Mouse (Mus musculus) WW6 (cell line): ENCODE measurements around the gene Cd5.

Experiments
- DNase-seq: peaks from one replicate; pipeline ENCODE4 v3.0.0-alpha.2; 2013; ENCODE audit warnings: low read depth, low spot score

Gene Cd5

DNA sequence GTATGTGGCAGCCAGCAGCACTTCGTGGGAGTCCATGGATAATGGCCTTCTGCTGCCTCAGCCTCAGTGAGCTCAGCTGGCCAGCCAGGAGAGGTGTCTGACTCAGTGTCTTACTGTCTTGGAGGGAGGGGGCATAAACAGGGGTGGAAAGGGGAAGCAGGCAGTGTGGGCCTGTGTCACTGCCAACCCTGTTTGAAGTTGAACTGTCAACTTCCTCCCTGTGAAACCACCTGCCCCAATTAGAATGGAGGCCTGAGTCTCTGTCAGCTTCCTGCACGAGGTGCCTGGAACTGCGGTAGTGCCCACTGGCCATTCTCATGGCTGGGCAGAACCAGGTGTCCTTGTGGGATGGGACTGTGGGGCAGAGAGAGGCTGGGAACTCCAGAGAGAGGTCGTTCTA is at the start of gene Cd5:
Gene Cd5, minus strand, starts transcription at position 192 of the 400 bp plus-strand sequence.
- no peak for DNase-seq

DNA sequence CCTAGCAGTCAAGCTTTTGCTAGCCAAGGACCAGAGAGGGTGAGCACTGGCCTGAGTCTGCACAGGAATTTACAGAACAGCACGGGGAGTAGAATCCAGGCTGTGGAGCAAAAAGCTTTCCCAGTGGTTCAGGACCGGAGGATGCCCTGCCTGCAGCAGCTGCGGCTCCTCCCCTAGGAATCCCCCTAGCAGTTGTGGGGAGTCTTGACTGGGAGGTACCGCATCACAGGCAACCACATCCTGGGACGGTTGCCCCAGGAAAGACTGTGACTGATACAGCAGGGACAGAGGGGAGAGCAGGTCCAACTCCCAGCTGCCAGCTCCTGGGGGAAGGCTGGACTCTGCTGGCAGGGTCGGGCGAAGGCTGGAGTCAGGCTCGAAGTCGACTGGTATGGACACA is 49.4 kb upstream of the Cd5 start:
- no peak for DNase-seq

DNA sequence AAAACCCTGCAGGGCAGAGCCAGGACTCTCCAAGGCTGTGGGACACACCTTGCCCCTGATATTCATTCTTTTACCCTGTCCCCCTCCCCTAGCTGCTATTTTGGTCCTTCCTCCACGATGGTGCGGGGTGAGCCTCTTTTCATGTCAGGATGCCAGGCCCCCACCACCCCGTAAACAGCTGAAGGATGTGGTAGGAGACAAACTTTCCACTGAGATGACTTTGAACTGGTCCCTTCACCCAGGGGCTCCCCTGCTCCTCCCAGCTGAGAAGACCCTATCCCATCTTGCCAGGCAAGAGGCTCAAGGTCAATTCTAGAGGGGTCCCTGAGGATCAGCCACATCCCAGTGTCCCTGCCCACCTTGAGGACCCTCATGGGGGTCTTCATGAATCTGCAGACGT is 48.6 kb upstream of the Cd5 start:
- DNase-seq: no peak

DNA sequence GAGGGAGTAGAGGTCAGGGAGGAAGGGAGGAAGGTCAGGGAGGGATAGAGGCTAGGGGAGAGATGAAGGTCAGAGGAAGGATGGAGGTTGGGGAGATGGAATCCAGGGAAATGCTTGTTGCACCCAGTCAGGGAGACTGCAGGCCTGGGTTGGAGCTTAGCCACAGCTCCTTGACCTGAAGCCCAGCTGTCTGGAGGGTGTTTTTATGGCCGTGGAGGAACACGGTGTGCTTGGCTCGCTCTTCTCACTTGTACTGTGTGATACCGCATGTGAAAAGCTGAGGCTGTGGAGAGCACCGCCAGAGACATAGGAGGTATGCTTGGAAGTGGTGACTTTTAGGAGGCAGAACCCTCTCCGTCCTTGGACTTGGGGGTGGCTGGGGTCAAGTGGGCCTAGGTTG is 48.0 kb upstream of the Cd5 start:
- DNase-seq: no peak

DNA sequence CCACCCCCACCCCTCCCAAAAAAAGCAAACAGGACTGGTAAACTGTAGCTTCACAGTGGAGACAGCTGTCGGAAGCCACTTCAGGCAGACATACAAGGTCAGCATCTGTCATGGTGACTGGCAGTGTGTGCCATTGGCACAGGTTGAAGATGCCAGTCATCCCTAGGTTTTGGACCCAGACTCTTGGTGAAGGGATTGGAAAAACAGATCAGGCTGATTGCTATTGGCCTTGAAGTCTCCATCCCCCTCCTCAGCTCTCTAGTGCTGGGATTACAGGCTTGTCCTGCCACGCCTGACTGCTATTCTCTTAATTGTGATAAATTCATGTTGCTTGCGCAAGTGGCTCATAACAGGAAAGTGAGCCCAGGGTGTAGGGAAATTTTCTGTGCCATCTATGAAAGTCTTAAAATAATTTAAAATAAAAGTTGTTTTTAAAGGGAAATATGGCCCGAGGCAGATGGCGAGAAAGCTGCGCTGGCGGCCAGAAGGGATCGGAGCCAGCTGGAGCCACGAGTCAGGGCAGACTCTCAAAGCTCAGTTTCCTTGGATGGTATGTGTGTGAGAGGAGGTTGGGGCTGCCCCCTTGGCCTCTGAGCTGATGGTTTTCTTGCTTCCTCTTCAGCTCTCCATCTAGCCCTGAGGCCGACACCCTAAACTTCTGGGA is 46.1 kb upstream of the Cd5 start:
- no peak for DNase-seq

GRCm38 (mm10) chr19:10784061-10784460 is 45.3 kb upstream of the Cd5 start:
- DNase-seq: no peak

DNA sequence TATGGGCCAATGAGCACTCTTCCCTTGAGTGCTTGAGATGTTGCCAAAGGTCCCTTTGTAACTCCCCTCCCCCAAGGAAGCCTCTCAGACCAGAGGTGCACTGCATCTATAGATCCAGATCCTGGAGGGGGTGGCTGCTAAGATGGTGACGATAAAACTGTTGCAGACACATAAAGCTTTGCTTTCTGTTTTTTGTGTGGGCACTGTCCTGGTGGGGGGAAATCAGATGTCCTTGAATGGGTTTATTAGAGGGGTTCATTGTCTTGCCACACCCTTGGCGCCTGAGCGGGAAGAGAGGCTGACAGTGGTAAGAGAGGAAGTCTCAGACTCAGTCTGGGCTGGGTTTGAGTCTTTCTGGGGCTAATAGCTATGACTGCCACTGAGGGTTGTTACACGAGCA is 44.4 kb upstream of the Cd5 start:
- no peak for DNase-seq

DNA sequence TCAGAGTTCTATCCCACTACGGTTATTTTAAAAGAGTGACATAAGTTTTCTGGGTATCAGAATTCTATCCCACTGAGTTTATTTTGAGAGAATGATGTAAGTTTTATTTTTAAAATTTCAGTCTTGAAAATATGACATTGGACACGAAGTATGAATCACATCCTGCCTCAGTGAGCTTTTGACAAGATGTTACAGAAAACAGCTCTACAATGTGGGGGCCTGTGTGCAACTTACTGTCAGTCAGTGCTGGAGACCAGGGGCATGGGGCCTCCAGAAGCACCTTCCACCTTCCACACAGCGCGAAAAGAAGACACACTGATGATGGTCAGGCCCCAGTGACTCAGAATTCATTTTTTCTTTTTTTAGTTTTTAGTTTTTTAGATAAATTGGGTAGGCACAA is 42.8 kb upstream of the Cd5 start:
- no peak for DNase-seq

- DNase-seq: no peak
Measured at GRCm38 (mm10) chr19:10776906-10777305, 38.1 kb upstream of the Cd5 start.

DNA sequence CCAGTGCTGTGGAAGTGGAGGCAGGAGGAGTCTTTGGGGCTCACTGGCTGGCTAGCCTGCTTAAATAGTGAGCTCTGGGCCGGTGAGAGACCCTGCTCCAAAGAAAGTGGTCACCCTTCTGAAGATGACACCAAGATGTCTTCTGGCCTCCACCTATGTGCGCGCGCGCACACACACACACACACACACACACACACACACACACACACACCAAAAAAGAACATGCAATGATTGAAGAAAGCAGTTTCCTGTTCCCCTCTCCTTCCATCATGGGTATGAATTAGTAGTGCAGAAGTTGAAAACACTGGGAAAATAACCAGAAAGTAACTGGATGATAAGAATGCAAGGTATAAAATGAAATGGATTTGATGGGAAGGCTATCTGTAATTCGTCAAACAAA is 35.3 kb upstream of the Cd5 start:
- no peak for DNase-seq

GRCm38 (mm10) chr19:10773384-10773783 is 34.6 kb upstream of the Cd5 start:
- no peak for DNase-seq

DNA sequence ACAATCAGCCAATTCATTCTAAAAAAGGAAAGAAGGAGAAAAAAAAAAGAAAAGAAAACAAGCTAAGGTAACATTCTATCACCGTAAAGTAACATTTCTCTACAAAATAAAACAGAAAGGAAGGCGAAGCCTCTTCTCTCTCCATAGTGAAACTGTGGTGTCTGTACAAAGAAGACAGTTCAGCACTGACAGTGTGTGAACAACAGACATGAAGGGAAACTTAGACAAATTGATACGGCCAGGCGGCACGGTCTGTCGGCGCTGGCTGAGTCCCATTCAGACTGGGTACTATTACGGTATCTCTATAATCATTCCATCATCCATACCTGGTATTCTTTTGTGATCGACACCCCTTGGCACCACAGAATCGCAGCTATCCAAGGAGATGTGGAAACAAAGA is 34.1 kb upstream of the Cd5 start:
- DNase-seq: no peak

DNA sequence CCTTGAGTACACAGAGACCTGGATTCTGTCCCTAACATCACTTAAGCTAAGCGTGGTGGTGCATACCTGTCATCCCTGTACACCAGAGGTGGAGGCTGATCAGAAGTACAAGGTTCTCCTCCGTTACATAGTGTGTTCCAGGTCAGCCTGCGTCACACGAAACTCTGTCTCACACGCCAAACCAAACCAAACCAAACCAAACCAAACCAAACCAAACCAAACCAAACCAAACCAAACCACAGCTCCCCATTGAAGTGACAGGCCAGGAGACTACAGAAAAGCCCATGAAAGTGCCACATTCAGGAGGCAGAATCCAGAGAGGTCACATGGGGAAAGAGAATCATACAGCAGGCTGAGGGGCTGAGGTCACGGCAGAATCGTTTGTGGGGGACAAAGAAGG is 33.2 kb upstream of the Cd5 start:
- no peak for DNase-seq

DNA sequence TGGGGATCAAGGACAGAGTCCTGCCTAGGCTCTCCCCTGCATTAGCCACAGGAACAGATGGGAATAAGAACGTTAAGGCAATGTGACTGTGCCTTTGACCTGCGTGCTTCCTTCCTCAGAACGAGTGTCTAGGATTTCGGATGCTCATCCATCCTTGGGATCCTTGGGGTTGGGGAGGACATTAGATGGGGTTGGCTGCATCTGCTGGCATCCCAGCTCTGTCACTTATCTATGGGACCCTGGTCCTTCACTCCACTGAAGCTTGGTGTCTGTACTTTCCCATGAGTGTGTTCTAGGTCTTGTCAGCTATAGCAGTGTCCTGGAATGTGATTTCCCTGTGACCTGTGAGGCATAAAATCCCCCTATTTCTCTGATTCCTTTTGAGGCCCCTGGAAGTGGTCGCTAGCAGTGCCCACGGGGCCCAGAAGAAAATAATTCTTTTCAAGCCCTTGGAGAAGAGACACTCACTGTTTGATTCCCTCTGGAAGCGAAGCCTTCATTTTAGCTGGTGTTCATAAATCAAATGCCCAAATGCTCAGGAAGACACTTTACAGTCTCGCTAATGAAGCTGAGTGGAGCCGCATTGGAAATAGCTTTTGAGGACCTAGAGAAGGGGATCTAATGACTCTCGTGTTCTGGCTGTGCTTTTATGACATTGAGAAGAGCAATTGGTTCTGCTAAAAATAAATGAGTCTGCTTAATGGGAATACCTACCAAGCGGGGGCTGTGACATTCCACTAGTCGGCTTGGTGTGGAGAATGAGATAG is 30.8 kb upstream of the Cd5 start:
- no peak for DNase-seq

GRCm38 (mm10) chr19:10768694-10769428 is 30.1 kb upstream of the Cd5 start:
- DNase-seq: no peak

DNA sequence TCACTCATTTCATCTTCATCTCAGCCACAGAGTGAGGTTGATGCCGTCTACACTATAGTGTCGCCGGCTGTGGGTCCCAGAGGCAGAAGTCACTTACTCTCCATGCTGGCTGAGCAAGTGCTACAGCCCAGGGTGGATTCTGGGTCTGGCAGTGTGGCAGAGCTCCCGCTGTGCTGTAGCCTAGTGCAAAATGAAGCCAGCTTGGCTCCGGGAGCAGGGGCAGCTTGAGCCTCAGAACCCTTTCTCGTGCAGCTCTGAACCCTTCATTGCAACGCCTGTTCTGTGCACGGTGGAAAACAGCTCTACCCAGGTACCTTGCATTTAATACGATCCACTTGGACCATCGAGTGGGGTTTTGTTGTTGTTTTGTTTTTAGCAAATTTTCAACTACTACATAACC is 28.8 kb upstream of the Cd5 start:
- no peak for DNase-seq

DNA sequence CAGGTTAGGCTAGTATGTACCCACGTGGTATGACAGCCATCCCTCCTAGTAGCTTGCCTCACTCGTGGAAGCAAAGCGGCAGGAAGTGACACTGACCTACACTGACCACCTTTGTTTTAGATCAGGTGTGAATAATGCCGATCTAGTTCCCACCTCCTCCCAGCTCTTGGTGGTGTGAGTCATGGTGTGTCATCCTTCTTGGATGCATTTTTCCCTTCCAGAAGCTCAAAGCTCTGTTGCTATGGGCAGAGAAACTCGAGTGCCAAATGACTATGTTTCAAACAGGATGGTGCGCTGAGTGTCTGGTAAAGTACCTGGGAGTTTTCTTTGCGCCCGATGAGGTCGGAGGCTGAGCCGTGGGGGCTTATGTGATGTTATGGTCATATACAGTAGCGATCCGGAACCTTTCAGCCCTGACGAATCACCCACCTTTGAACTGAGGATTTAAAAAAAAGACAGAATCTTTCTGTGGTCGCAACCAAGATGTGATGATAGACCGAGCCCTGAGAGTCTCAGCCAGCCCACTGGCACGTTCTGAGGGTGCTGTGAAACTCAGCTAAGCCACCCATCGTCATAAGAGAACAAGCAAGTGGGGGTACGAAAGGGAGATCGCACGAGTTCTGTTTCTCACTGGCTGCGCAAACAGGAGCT is 24.7 kb upstream of the Cd5 start:
- DNase-seq: no peak

- DNase-seq: no peak
Measured at GRCm38 (mm10) chr19:10762468-10762867, 23.7 kb upstream of the Cd5 start.

- no peak for DNase-seq
Measured at GRCm38 (mm10) chr19:10761794-10762415, 23.1 kb upstream of the Cd5 start.

DNA sequence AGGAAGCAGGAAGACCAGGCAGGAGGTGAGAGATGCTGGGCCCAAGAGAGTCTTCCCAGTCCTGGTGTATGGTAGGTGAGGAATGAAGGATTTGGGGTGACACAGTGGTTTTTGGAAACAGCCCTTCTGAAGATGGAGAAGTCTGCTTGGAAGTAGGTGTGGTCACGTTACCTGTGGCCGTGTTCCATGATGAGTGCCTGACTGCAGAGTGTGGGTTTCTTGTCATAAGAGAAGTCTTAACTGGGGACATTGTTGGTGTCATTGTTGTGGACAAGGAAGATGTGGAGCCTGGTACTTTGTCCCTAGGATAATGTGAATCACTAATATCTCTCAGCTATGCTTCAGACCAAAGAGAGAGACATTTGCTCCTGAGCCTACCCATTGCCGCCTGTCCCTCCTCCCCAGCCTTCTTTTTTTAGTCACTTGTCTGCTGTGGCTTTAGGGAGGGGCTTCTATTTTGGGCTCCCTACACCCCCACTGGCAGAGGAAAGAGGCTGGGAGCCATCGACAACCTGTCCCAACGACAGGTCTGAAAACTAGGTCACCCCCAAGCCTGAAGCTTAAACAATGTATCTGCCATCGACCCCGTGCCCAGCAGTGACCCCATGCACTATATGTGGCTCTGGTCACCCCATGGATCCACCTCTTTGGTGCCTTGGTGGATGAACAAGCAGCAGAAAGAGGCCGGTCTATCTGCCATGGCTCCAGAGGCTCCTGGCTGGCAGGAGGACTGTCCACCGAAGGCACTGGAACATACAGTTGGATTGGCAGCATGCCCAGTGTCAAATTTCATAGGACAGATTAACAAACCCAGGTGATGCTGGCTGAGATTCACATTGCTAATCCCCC is 21.4 kb upstream of the Cd5 start:
- DNase-seq: no peak

DNA sequence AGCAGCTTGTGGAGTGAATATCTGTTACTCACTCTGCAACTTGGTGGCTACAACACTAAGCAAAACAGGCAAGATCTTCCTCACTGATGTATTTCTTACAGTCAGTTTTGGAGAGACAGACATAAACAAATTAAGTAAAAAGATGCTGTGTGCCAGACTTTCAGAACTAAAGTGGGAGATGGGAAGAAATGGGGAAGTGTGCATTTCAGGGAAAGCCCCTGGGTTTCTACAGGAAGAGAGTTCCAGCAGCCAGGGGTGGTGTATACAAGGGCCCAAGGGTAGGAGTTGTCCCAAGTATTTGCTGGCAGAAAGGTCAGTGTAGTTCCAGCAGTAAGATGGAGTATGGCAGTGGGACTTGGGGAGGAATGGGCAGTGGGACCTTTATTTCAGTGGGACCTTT is 20.7 kb upstream of the Cd5 start:
- no peak for DNase-seq
